Mouse (Mus musculus): ENCODE measurements around the gene Cldn4. TPM values are rescaled to one million over a fixed set of nuclear protein-coding genes. Genes with fewer than 3 reads are reported as not detected.

The Cldn4 gene
- not detected in 2 replicates for polyA plus RNA-seq (2021; fragmentation: Nextera tagmentation)
- long read RNA-seq, experiment 1: 0 reads
- long read RNA-seq, experiment 2: 0 reads

GRCm38 (mm10) chr5:134946857-134947255, at the start of gene Cldn4:
TSS of gene Cldn4 (minus strand) at chr5:134946934.

GRCm38 (mm10) chr5:134985633-134986297, 39.0 kb upstream of the Cldn4 start, which contains the start of gene Cldn3:
TSS of gene Cldn3 (plus strand) at chr5:134986214.

GRCm38 (mm10) chr5:134932179-134932902, 14.4 kb downstream of the Cldn4 start, which contains the start of gene Mettl27:
TSS of gene Mettl27 (plus strand) at chr5:134932368.

GRCm38 (mm10) chr5:134915311-134915710, 31.4 kb downstream of the Cldn4 start, which contains the start of gene Cldn13:
TSS of gene Cldn13 (minus strand) at chr5:134915526.

GRCm38 (mm10) chr5:134906633-134907032, 40.1 kb downstream of the Cldn4 start, which contains the start of gene Tmem270:
TSS of gene Tmem270 (minus strand) at chr5:134906733.

Other genes starting within 250 kb of the Cldn4 start
- gene Eln, start 199.6 kb downstream of the Cldn4 start, polyA plus RNA-seq (2021; fragmentation: Nextera tagmentation): 0.22 and 0.41 TPM in 2 replicates
- not detected in 2 replicates for gene Tmem270, start 40.2 kb downstream of the Cldn4 start, polyA plus RNA-seq (2021; fragmentation: Nextera tagmentation)
- not detected in 2 replicates for gene Cldn13, start 31.4 kb downstream of the Cldn4 start, polyA plus RNA-seq (2021; fragmentation: Nextera tagmentation)
- gene Mettl27, start 14.6 kb downstream of the Cldn4 start, polyA plus RNA-seq (2021; fragmentation: Nextera tagmentation): 6.6 and 7.4 TPM in 2 replicates
- gene Cldn3, start 39.3 kb upstream of the Cldn4 start, polyA plus RNA-seq (2021; fragmentation: Nextera tagmentation): 0.85 and 1.2 TPM in 2 replicates
- gene Abhd11, start 62.2 kb upstream of the Cldn4 start, polyA plus RNA-seq (2021; fragmentation: Nextera tagmentation): 45.6 and 48.8 TPM in 2 replicates
- gene Stx1a, start 76.5 kb upstream of the Cldn4 start, polyA plus RNA-seq (2021; fragmentation: Nextera tagmentation): 244 and 306 TPM in 2 replicates
- gene Dnajc30, start 117.3 kb upstream of the Cldn4 start, polyA plus RNA-seq (2021; fragmentation: Nextera tagmentation): 77.9 and 78.6 TPM in 2 replicates
- gene Bud23, start 118.0 kb upstream of the Cldn4 start, polyA plus RNA-seq (2021; fragmentation: Nextera tagmentation): 46.3 and 50.4 TPM in 2 replicates
- 1.9 and 8.2 TPM in 2 replicates for gene Vps37d, start 131.3 kb upstream of the Cldn4 start, polyA plus RNA-seq (2021; fragmentation: Nextera tagmentation)
- gene Mlxipl, start 143.0 kb upstream of the Cldn4 start, polyA plus RNA-seq (2021; fragmentation: Nextera tagmentation): 0.31 and 0.50 TPM in 2 replicates
- 15.9 and 17.1 TPM in 2 replicates for gene Tbl2, start 202.7 kb upstream of the Cldn4 start, polyA plus RNA-seq (2021; fragmentation: Nextera tagmentation)
- gene Bcl7b, start 221.3 kb upstream of the Cldn4 start, polyA plus RNA-seq (2021; fragmentation: Nextera tagmentation): 87.3 and 94.7 TPM in 2 replicates
- gene Baz1b, start 240.3 kb upstream of the Cldn4 start, polyA plus RNA-seq (2021; fragmentation: Nextera tagmentation): 8.8 and 11.9 TPM in 2 replicates